Mouse (Mus musculus) thymus, adult 2 months (tissue): ENCODE measurements around the gene Rp2. TPM values are rescaled to one million over a fixed set of nuclear protein-coding genes. Genes with fewer than 3 reads are reported as not detected.
A peak's percentile ranks its signal among the peaks of the same experiment; 100 is the strongest.
"Not testable (repeated sequence)": the region's sequence is repeated elsewhere in the genome, so short reads cannot be mapped to it uniquely, and the experiment has no call there.

Experiments used
- DNase-seq: peaks from one replicate; pipeline ENCODE4 v3.0.0; 2021
- H3K27ac ChIP-seq: fragments of 200-500 bp; 2 replicates; pipeline ENCODE4 v1.5.1; 2012; ENCODE audit warnings: low read length, control low read depth; ENCODE audit not compliant: control insufficient read depth, insufficient read depth
- H3K27me3 ChIP-seq: fragments of 200-500 bp; 2 replicates; pipeline ENCODE4 v1.6.1; 2012; ENCODE audit warnings: mild to moderate bottlenecking, low read length, moderate library complexity, mixed read lengths; ENCODE audit not compliant: control insufficient read depth, insufficient read depth
- H3K36me3 ChIP-seq: fragments of 200-500 bp; 2 replicates; pipeline ENCODE4 v1.6.1; 2012; ENCODE audit warnings: mild to moderate bottlenecking, low read length, moderate library complexity; ENCODE audit not compliant: control insufficient read depth, insufficient read depth
- H3K4me1 ChIP-seq: fragments of 200-500 bp; replicated peaks from 2 replicates; pipeline ENCODE4 v1.6.1; 2012; ENCODE audit warnings: low read length; ENCODE audit not compliant: control insufficient read depth, insufficient read depth
- H3K4me3 ChIP-seq: fragments of 200-500 bp; 2 replicates; pipeline ENCODE4 v1.5.1; 2012; ENCODE audit warnings: mild to moderate bottlenecking, low read length, control low read depth, moderate library complexity; ENCODE audit not compliant: control insufficient read depth, insufficient read depth
- CTCF ChIP-seq: fragments of 200-500 bp; IDR thresholded peaks from 2 replicates; pipeline ENCODE4 v1.5.1; 2012; ENCODE audit warnings: mild to moderate bottlenecking, control low read depth, low read length, moderate library complexity, borderline replicate concordance; ENCODE audit not compliant: control insufficient read depth, poor library complexity, insufficient read depth; ENCODE audit errors: extremely low read depth
- POLR2A ChIP-seq: fragments of 200-500 bp; IDR thresholded peaks from 2 replicates; pipeline ENCODE4 v1.6.1; 2012; ENCODE audit warnings: mild to moderate bottlenecking, low read length, control low read depth, moderate library complexity; ENCODE audit not compliant: control insufficient read depth, poor library complexity, insufficient read depth; ENCODE audit errors: extremely low read depth
- WGBS: fragments of 180-500 bp; shearing (Covaris S2); methylation state at CpG from one replicate; pipeline ENCODE4 v1.1.7; 2018; 5-methylcytosine and 5-hydroxymethylcytosine counted together
- polyA plus RNA-seq: library from polyadenylated mRNA; depleted of rRNA; stranded (reverse); fragments of >200 nt; gene quantifications from 2 replicates; pipeline ENCODE4 v1.2.3, GENCODE M21; 2012; rRNA removed

Rp2 gene
- polyA plus RNA-seq, result 8.1 TPM in 2 replicates

GRCm38 (mm10) chrX:20364391-20365365 lies at the start of gene Rp2:
Gene Rp2, plus strand, starts transcription at chrX:20364481.
- no peak within 1 kb of the TSS for H3K27ac ChIP-seq
- H3K4me3 ChIP-seq, result peak within 1 kb of the TSS; percentile 99
- no peaks in the 10 kb centered on the region for H3K27me3 ChIP-seq
- 3% methylated on average over 34 of the region's 35 CpGs for WGBS
- TF ChIP-seq POLR2A (0 out of 2 replicates have a peak, but pooled peaks have one; percentile 56), CTCF (no peak)
- peak; percentile 80 for DNase-seq
- no peaks in the 10 kb centered on the region; the same call in 1 of the 2 replicates for H3K4me1 ChIP-seq
- H3K36me3 ChIP-seq, result no peaks in the 10 kb centered on the region

- Histone ChIP-seq H3K27me3 (no peaks in the 10 kb centered on the region), H3K36me3 (no peaks in the 10 kb centered on the region), H3K27ac (no peak overlapping the region), H3K4me1 (no peaks in the 10 kb centered on the region), H3K4me3 (no peak overlapping the region)
- 88% methylated on average over 1 of the region's 1 CpGs for WGBS
- TF ChIP-seq CTCF, result no peak
- TF ChIP-seq POLR2A, result no peak
- no peak for DNase-seq
Observed at GRCm38 (mm10) chrX:20332756-20333155, 31.5 kb upstream of the Rp2 start.

GRCm38 (mm10) chrX:20335722-20336121 lies 28.6 kb upstream of the Rp2 start:
- Histone ChIP-seq H3K27ac (no peak overlapping the region), H3K36me3 (no peaks in the 10 kb centered on the region), H3K4me1 (no peaks in the 10 kb centered on the region), H3K27me3 (no peaks in the 10 kb centered on the region), H3K4me3 (no peak overlapping the region)
- peak; percentile 41 for DNase-seq
- no peak for TF ChIP-seq CTCF
- no peak for TF ChIP-seq POLR2A
- 19% methylated on average over 2 of the region's 2 CpGs for WGBS

- H3K27ac ChIP-seq, result no peak overlapping the region
- no peaks in the 10 kb centered on the region for H3K4me1 ChIP-seq
- no peaks in the 10 kb centered on the region for H3K27me3 ChIP-seq
- no peak for DNase-seq
- H3K4me3 ChIP-seq, result no peak overlapping the region
- TF ChIP-seq POLR2A (no peak), CTCF (no peak)
- no peaks in the 10 kb centered on the region for H3K36me3 ChIP-seq
Observed at GRCm38 (mm10) chrX:20344980-20345379, 19.3 kb upstream of the Rp2 start.

GRCm38 (mm10) chrX:20346355-20346754 lies 17.9 kb upstream of the Rp2 start:
- DNase-seq, result no peak
- Histone ChIP-seq H3K4me3 (no peak overlapping the region), H3K27ac (no peak overlapping the region), H3K27me3 (no peaks in the 10 kb centered on the region), H3K4me1 (no peaks in the 10 kb centered on the region), H3K36me3 (no peaks in the 10 kb centered on the region)
- TF ChIP-seq POLR2A (no peak), CTCF (no peak)
- WGBS, result 84% methylated on average over 3 of the region's 3 CpGs

- H3K4me1 ChIP-seq, H3K27ac ChIP-seq, DNase-seq, H3K36me3 ChIP-seq, H3K27me3 ChIP-seq, H3K4me3 ChIP-seq: not testable (repeated sequence)
- WGBS, result 85% methylated on average over 4 of the region's 4 CpGs
Observed at GRCm38 (mm10) chrX:20350241-20350640, 14.0 kb upstream of the Rp2 start.

- Histone ChIP-seq H3K4me3 (no peak overlapping the region), H3K27me3 (no peaks in the 10 kb centered on the region), H3K36me3 (no peaks in the 10 kb centered on the region), H3K27ac (no peak overlapping the region), H3K4me1 (no peaks in the 10 kb centered on the region)
- TF ChIP-seq POLR2A, result no peak
- TF ChIP-seq CTCF, result no peak
- WGBS, result 9% methylated on average over 1 of the region's 1 CpGs
- DNase-seq, result no peak
Observed at GRCm38 (mm10) chrX:20355283-20355682, 9.0 kb upstream of the Rp2 start.
